Mouse (Mus musculus) common myeloid progenitor, adult 5-6 weeks (primary cell): ENCODE data around the gene Zfp39. TPM values are rescaled to one million over a fixed set of nuclear protein-coding genes. Genes with fewer than 3 reads are reported as not detected.

Experiments used
- ATAC-seq: replicated peaks from 2 replicates; pipeline ENCODE4 v1.8.0; 2016; ENCODE audit warnings: low read depth, mild to moderate bottlenecking, moderate TSS enrichment, inconsistent platforms; ENCODE audit not compliant: poor library complexity, severe bottlenecking
- total RNA-seq: library from RNA; stranded (forward); fragments of 200-1000, 187-1606 nt; gene quantifications from 2 replicates; pipeline ENCODE4 v1.2.3, GENCODE M21; 2017

Gene Zfp39
- total RNA-seq, 1 experiment from 2014 or later: 16.4 TPM

DNA sequence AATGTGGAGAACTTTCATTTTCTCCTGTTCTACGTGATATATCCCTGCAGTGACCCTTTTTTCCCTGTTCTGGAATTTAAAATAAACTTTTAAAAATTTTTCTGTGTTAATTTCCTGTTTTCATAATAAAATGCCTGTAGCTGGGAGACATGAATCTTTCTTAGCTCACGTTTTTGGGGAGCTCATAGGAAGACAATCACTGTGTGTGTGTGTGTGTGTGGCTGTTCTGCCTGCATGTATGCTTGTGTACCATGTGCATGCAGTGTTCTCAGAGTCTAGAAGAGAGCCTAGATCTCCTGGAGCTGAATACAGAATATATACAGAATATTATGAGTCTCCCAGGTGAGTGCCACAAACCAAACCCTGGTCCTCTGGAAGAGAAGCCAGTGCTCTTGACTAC lies 23.0 kb upstream of the Zfp39 start:
- no peak for ATAC-seq

DNA sequence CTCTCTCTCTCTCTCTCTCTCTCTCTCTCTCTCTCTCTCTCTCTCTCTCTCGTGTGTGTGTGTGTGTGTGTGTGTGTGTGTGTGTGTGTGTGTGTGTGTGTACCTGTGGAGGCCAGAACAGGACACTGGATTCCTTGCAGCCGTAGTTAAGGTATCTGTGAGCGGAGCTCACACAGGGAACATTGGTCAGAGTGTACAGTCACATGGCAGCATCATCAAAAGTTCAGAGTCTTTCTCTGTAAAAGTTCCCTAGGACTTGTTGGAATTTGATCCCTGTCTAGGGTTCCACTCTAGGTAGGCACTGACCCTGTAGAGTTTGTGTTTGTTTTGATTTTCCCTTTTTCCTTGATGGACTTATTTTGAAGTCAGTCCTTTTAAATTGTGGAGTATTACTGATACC lies 22.6 kb upstream of the Zfp39 start:
- ATAC-seq: no peak

DNA sequence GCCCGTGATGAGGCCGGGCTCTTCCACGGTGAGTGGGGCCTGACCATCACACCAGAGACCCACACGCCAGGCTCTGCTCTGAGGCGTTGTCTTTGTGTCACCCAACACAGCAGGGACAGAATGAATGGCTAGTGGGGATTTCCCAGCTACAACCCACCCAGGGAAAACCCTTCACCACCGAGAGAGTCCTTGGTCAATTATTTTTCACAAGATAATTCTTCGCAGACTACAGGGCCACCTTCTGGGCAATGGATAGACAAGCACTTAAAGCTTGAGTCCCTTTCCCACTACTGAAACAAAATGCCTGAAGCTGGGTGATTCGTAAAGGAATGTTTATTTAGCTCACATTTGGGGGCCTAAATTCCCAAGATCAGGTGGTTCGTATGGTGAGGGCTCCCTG lies 18.4 kb upstream of the Zfp39 start:
- ATAC-seq: no peak

DNA sequence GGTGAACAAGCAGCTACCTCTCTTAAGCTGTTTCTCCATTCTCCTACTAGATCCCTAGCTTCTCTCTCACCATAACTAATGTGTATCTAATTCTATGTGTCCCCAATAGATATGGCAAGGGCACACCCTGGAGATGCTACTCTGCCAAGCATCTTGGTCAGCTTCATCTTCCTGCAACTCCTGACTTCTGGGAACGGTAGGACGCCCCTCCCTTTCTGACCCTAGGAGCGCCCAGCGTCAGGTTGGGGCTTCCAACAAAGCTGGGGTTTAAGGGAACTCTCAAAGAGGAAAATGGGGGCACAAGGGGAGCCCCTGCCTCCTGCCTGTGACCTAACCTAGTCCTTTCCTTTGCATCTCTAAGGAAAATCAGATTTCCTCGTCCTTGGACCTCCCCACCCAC lies 14.7 kb upstream of the Zfp39 start:
- no peak for ATAC-seq

DNA sequence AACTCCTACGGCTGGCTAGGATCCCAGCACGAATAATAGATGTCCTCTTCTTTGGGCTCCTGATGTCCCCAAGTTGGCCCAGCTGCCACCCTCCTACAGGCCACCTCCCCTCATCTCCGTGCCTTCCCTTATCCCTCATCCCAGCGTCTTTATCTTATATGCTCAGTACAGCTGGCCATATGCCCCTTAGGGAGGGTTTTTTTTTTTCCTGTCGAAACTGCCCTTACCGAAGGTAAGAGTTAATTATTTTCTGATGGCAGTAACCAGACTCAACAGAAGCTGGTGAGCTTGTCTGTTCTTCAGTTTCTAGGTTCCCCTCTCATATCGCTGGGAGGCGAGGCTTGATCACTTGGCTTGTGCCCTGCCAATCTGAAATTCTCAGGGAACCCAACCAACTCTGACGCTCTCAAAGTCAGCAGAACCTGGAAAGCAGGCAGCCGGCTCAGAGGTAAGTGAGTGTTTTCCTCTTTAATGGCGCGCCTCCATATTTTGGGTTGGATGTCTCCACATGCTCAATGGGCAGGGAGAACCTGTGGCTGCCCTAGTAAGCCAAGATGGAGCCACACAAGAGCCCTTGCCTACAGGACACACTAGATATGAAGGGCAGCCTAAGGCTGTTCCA lies 13.8 kb upstream of the Zfp39 start, which contains the start of gene Btnl10:
TSS of gene Btnl10 (plus strand) at position 164 of the 622 bp plus-strand sequence.
- peak; percentile 24; the same call in 1 of the 2 replicates for ATAC-seq

DNA sequence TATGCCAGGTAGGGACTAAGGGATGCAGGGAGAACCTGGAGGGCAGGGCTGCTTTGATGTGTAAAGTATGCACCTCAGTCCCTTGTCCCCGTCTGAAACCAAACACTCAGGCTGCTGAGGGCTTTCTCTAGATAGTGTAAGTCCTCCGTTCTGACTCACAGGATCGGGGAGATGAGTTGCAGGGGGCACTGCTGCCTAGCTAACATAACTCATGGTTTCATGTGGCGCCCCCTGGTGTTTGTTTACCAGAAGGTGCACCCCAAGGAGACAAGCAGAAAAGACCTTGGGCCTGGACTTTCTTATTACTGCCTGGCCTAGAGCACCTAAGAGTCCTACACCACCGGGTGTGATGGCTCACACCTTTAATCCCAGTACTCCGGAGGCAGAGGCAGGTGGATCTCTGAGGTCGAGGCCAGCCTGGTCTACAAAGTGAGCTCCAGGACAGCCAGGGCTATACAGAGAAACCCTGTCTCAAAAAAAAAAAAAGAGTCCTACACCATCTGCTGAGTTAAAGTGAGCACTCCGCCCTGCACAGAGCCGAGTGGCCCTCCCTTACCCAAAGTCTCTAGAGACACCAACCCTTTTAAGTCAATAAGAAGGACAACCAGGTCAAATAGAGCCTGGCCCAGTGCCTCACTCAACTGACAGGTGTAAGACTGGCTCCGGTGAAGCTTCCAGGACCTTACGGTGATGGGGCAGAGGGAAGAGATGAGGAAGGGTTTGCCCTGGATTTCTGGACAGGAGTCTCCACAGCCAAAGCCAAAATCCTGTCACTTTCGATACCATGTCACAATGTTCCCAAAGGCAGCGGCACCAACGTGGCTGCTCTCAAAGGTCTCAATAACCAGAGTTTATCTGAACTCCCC lies 13.1 kb upstream of the Zfp39 start:
- ATAC-seq: peak; percentile 74

DNA sequence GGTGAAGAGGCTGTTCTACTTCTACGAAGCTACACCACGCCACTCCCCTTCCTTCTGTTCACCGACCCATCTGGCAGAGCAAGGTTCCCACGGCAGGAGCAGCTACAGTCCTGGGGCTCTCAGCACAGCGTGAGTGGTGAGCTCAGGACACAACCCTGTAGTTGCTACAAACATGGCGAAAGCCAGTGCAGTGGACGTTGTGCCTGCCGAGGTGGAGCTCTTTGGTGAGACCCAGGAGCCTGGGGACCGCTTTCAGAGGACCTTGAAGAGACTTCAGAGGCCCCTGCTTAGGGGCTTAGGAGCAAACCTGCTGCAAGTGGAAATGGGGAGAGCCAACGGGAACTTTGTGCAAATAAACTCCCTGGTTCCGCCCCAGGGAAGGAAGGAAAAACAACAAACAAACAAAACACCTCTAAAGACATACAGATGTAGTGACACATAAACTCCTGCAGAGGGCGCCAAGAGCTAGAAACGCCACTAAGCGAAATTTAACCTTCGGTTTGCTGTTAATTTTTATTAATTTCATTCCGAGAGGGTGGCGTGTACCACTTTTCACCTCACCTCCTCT lies 10.5 kb upstream of the Zfp39 start:
- peak; percentile 39; the same call in 1 of the 2 replicates for ATAC-seq

DNA sequence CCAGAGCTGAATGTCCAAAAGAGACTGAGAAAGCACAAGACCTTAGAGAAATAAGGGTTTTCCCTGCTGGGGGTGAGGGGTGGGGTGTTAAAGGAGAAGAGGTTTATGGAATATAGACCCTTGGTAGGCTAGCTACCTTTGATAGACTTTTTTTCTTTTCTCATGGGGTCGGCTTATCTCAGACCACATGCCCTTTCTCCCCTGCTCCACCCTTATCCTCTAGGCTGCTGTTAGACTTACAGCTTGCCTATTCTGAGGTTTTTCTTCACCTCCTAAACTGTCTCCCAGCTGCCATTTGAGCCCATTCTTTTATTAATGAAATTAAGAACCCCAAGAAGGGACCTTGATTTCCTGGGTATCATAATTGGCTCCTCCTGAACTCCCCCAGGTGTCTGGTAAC lies 9.8 kb upstream of the Zfp39 start:
- ATAC-seq: no peak

DNA sequence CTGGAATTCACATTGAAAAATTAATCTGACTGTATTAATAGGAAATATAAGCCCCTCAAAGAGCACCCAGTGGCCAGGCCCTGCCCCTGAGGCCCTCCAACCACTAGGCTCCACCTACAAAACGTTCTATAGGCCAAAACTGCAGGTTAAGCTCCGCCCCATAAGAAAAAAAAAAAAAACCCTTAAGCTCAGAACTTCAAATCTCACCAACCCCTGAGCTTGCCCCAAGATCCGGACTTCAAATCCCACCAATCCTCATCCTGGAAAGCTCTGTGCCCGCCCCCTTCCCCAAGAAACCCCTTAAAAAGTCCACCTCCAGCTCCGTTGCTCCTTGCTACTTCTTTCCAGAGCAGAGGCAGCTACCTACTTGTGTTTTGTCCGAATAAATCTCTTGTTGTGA lies 813 bp upstream of the Zfp39 start:
- ATAC-seq: peak; percentile 26; the same call in 1 of the 2 replicates

DNA sequence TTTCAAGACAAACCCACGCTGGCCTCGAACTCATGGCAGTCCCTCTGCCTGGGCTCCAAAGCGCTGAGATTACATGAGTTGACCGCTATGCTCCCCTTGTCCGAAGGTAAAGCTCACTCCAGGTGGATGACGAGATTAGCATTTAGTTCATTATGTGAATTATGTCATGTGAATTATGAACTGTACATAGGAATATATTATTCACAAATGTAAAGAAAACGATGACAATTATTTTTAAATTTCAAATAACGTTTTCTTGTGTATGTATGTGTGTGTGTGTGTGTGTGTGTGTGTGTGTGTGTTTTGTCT lies 339 bp upstream of the Zfp39 start:
- no peak; the same call in 1 of the 2 replicates for ATAC-seq

DNA sequence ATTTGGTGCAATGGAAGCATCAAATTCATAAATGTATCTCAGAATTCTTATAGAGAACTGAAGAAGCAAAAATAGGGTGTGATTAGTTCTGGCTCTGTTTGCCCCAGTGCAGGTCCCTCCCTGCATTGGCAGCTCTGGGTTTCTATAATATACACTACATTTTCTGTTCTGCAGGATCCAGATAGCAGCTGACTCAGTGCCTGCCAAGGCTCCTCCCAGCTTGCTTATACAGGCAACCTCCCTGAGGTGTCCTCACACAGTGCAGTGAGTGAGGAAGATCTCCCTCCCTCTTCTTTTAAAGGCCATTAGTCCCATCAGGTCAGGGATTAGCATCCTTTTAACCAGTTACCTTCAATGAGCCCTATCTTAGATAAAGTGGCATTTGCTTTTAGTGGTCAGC lies 2.9 kb downstream of the Zfp39 start:
- no peak for ATAC-seq

DNA sequence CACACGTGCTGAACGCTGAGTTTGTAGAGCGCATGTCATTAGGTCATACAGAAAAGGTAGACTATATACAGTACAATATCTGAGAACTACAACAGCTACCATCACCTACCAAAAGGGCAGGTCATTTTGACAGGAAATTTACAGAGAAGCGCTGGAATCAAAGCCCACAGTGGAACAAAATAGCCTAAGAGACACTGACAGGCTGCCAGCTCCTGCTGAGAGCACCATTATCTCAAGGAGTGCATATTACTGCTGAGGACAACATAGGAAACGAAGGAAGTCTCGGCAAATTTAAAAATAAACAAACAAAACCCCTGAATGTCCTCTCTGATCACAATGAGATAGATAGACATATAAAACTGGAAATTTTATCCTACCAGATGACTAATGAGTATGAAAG lies 6.5 kb downstream of the Zfp39 start:
- no peak for ATAC-seq

DNA sequence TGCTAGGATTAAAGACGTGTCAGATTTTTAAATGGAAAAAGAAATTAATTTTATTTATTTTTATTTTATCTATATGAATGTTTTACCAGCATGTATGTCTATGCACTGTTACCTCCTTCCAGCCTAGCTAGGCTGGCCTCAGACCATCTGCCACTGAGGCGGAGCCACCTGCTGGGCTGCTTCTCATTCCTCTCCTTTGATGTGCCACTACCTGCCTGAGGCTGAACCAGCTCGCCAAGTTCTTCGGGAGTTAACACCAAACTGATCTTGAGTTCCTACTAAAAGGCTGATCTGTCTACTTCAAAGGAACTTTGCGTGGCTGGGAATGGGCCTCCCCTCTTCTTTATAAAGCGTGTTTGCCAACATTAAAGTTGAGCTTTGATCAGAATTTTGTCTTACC lies 9.6 kb downstream of the Zfp39 start:
- ATAC-seq: no peak

DNA sequence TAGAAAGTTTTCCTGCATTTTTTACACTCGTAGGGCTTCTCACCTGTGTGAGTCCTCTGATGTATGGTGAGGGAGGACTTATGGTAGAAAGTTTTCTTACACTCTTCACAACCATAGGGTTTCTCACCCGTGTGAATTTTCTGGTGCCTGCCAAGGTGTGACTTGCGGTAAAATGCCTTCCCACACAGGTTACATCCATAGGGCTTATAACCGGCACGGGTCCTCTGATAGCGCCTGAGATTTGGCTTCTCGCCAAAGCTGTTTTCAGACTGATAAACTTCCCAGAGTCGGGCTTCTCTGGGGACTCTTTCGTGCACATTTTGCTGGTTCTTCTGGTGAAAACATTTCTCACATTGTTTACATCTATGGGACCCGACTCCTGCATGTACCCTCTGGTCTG lies 13.5 kb downstream of the Zfp39 start:
- no peak for ATAC-seq

DNA sequence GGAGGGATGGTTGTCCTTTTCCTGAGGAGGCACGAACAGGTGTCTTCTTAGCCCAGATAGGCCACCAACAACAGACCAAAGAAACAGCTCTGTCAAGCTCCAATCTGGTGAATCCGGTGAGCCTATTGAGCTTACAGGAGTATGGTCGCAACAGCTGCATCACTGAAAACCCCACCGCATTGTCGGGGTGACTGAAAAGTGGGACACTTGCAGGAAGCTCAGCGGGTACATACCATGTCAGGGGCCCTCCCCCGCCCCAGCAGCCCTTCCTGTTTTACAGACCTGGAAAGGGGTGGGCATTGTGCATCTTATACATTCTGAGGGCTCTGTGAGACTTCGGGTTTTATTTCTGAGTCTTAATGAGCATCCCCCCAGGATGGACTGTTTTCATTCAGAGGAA lies 20.3 kb downstream of the Zfp39 start:
- no peak for ATAC-seq

DNA sequence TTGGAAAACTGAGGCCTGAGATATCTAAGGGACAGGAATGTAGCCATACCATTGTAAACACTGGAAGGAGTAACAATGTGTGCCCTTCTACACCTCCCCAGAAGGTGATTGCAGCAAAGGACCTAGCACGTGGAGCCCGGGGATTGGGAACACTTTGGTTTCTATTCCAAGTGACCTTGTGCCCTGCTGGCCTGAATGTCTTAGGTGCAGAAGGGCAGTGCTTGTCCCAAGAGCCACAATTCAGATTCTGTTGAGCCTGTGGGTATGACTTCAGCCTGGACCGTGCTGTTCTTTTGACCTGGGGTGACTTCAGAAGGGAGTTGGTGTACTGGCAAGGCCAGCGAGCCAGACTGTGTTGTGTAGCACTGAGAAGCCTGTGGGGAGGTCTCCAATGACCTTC lies 33.1 kb downstream of the Zfp39 start:
- ATAC-seq: no peak

DNA sequence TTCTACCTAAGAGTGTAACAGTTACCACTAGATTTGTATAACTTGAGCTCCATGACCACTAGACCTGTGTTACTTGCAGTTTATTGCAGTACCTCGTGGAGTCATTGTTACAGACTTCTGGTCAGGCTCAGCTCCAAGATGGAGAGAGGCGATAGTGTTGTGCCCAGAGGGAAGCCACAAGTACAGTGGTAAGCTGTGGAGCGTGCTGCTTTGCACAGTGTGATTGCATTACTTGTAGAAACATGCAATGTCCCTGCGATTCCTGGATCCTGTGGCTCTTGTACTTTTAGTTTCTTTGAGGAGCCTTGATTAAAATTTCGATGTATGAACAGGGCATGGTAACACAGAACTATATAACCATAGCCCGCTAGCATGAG lies 36.1 kb downstream of the Zfp39 start:
- no peak for ATAC-seq

DNA sequence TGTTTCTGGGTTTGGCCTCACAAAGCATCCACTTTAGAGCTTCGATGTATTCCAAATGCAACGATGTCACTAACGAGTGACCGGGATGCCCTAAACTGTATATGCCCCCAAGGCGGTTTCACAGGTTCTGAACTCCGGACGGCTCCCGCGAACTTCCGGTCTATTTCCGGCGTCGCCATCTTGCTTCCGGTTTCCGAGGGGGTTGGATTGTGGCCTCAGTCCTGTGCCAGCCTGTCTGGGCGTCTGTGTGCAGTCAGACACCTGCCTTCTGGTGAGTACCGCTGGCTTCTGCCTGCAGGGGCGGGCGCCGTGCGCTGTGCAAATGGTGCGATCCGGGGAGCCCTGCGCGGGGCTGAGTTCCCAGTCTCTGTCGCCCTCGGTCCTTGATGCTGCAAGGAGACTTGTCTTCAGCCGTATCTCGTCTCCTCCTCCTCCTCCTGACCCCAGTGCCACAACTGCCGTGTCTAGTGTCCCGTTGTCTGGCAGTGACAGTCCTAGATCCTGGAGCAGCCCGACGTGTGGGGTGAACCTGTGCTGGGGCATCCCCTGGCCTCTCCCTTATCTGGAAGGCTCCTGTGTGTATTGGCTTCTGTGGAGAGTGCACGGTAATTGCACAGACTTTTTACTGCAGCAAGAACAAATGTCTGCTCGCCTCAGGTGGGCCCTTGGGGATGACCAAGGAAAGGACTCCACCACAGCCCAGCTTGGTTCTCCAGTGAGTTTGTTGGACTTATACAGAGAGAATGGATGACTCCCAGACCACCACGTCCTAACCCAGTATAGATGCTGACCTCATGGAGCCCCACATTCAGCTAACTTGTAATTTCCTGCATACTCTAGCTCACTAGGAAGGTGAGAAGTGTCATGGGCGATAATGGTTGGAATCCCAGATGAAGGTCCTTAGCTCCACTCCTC lies 36.7 kb downstream of the Zfp39 start, which contains the start of gene 2810021J22Rik:
TSS of gene 2810021J22Rik (plus strand) at position 178 of the 915 bp plus-strand sequence.
- peak; percentile 96 for ATAC-seq

DNA sequence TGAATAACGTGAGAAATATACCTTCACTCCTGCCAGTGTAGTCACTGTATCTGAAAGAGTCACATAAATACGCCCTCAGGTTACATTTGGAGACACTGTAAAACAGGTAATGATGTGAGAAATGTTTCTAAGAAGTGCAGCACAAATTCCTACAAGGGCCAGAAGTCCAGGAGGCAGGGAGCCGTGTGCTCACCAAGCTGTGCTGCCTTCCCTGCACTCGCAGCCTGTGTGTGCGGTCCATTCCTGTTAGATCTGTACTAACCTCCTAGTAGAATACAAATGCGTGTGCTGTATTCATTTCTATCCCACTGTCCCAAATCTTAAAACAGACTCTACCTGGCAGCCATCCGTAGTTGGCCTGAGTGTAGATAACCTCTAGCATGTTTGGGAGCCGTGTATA lies 43.3 kb downstream of the Zfp39 start:
- no peak for ATAC-seq

DNA sequence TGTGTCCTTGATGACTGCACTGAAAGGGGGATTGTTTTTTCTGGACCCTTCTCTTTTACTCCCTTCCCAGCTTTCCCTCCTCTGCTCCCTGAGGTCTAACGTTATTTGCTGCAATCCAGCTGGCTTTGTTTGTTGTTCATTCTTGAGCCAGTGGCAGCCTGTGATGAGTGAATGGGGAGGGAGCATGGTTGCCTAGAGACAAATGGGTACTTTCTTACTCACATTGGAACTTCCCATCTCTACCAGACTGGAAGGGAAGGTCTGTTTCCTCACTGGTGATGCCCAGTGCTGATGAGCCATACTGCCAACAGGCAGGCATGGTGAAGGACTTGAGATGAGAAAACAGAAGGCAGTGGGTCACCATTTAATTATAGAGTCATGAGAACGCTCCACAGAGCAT lies 54.3 kb downstream of the Zfp39 start:
- ATAC-seq: no peak
